Mouse (Mus musculus): Measurements from ENCODE around the gene Kctd11. TPM values are rescaled to one million over a fixed set of nuclear protein-coding genes. Genes with fewer than 3 reads are reported as not detected.
A peak's percentile ranks its signal among the peaks of the same experiment; 100 is the strongest.

Gene Kctd11
- polyA plus RNA-seq, 1 experiment from 2014 or later, result 4.8 TPM

GRCm38 (mm10) chr11:69833554-69833953, 47.7 kb downstream of the Kctd11 start:
- WGBS, result 63% methylated on average over 8 of the region's 8 CpGs
- H3K27me3 ChIP-seq (ENCODE audit: poor library complexity, severe bottlenecking), result peaks cover 52% of the 10 kb centered on the region
- no peak for DNase-seq (ENCODE audit: extremely low spot score, low spot score)
- H3K36me3 ChIP-seq (replicated peaks), result peaks cover 42% of the 10 kb centered on the region
- no peaks in the 10 kb centered on the region for H3K9me3 ChIP-seq
- H3K4me1 ChIP-seq, result peaks cover 66% of the 10 kb centered on the region
- H3K4me3 ChIP-seq, result peak overlapping the region; percentile 75
- peak overlapping the region; percentile 87 for H3K27ac ChIP-seq

- Histone ChIP-seq H3K27ac (peak overlapping the region; percentile 35; the same call in 1 of the 2 replicates), H3K4me3 (no peak overlapping the region), H3K27me3 (ENCODE audit: poor library complexity, severe bottlenecking) (peaks cover 20% of the 10 kb centered on the region), H3K36me3 (replicated peaks) (peaks cover 86% of the 10 kb centered on the region), H3K4me1 (peaks cover 31% of the 10 kb centered on the region), H3K9me3 (peaks cover 7% of the 10 kb centered on the region; the same call in 1 of the 2 replicates)
- 75% methylated on average over 5 of the region's 5 CpGs for WGBS
- no peak for DNase-seq (ENCODE audit: extremely low spot score, low spot score)
Measured at GRCm38 (mm10) chr11:69828832-69829231, 52.4 kb downstream of the Kctd11 start.

Small RNAs within 50 kb of the gene (microRNA-seq; reads per million reads assigned to microRNA genes)
- gene Mir6924, result not detected

Other genes starting within 250 kb of the Kctd11 start
- 32.5 and 34.6 TPM in 2 replicates for gene Fxr2, start 248.4 kb downstream of the Kctd11 start, polyA plus RNA-seq (2016; fragmentation: Nextera tagmentation; extraction: Ambion mirVana)
- not detected in 2 replicates for gene Sox15, start 226.1 kb downstream of the Kctd11 start, polyA plus RNA-seq (2016; fragmentation: Nextera tagmentation; extraction: Ambion mirVana)
- 81.8 and 82.9 TPM in 2 replicates for gene Mpdu1, start 218.8 kb downstream of the Kctd11 start, polyA plus RNA-seq (2016; fragmentation: Nextera tagmentation; extraction: Ambion mirVana)
- gene Cd68, start 215.3 kb downstream of the Kctd11 start, polyA plus RNA-seq (2016; fragmentation: Nextera tagmentation; extraction: Ambion mirVana), result 5.5 and 5.8 TPM in 2 replicates
- gene Eif4a1, start 209.0 kb downstream of the Kctd11 start, polyA plus RNA-seq (2016; fragmentation: Nextera tagmentation; extraction: Ambion mirVana), result 725 and 747 TPM in 2 replicates
- 127 and 128 TPM in 2 replicates for gene Senp3, start 199.3 kb downstream of the Kctd11 start, polyA plus RNA-seq (2016; fragmentation: Nextera tagmentation; extraction: Ambion mirVana)
- gene Tnfsf13, start 195.6 kb downstream of the Kctd11 start, polyA plus RNA-seq (2016; fragmentation: Nextera tagmentation; extraction: Ambion mirVana), result 0.20 TPM in 1 of 2 replicates, not detected in the other
- 1.1 and 1.6 TPM in 2 replicates for gene Tnfsf12, start 185.6 kb downstream of the Kctd11 start, polyA plus RNA-seq (2016; fragmentation: Nextera tagmentation; extraction: Ambion mirVana)
- 0.44 and 0.55 TPM in 2 replicates for gene Tnfsfm13, start 185.3 kb downstream of the Kctd11 start, polyA plus RNA-seq (2016; fragmentation: Nextera tagmentation; extraction: Ambion mirVana)
- gene Polr2a, start 122.8 kb downstream of the Kctd11 start, polyA plus RNA-seq (2016; fragmentation: Nextera tagmentation; extraction: Ambion mirVana), result 32.9 and 34.5 TPM in 2 replicates
- 0.14 TPM in 1 of 2 replicates, not detected in the other for gene Slc35g3, start 119.4 kb downstream of the Kctd11 start, polyA plus RNA-seq (2016; fragmentation: Nextera tagmentation; extraction: Ambion mirVana)
- gene Zbtb4, start 115.5 kb downstream of the Kctd11 start, polyA plus RNA-seq (2016; fragmentation: Nextera tagmentation; extraction: Ambion mirVana), result 0.46 and 0.77 TPM in 2 replicates
- gene Chrnb1, start 85.5 kb downstream of the Kctd11 start, polyA plus RNA-seq (2016; fragmentation: Nextera tagmentation; extraction: Ambion mirVana), result 1.0 and 1.5 TPM in 2 replicates
- 0.73 TPM in 2 replicates for gene Fgf11, start 79.5 kb downstream of the Kctd11 start, polyA plus RNA-seq (2016; fragmentation: Nextera tagmentation; extraction: Ambion mirVana)
- gene Tmem102, start 75.8 kb downstream of the Kctd11 start, polyA plus RNA-seq (2016; fragmentation: Nextera tagmentation; extraction: Ambion mirVana), result 0.71 and 0.95 TPM in 2 replicates
- not detected in 2 replicates for gene Gm39566, start 66.1 kb downstream of the Kctd11 start, polyA plus RNA-seq (2016; fragmentation: Nextera tagmentation; extraction: Ambion mirVana)
- not detected in 2 replicates for gene Spem2, start 62.9 kb downstream of the Kctd11 start, polyA plus RNA-seq (2016; fragmentation: Nextera tagmentation; extraction: Ambion mirVana)
- 0.19 TPM in 1 of 2 replicates, not detected in the other for gene Spem1, start 59.2 kb downstream of the Kctd11 start, polyA plus RNA-seq (2016; fragmentation: Nextera tagmentation; extraction: Ambion mirVana)
- gene Nlgn2, start 43.6 kb downstream of the Kctd11 start, polyA plus RNA-seq (2016; fragmentation: Nextera tagmentation; extraction: Ambion mirVana), result 4.7 and 5.2 TPM in 2 replicates
- gene Tmem256, start 42.9 kb downstream of the Kctd11 start, polyA plus RNA-seq (2016; fragmentation: Nextera tagmentation; extraction: Ambion mirVana), result 259 and 290 TPM in 2 replicates
- 67.5 and 67.6 TPM in 2 replicates for gene Plscr3, start 35.0 kb downstream of the Kctd11 start, polyA plus RNA-seq (2016; fragmentation: Nextera tagmentation; extraction: Ambion mirVana)
- gene Tnk1, start 22.7 kb downstream of the Kctd11 start, polyA plus RNA-seq (2016; fragmentation: Nextera tagmentation; extraction: Ambion mirVana), result 0.79 and 1.9 TPM in 2 replicates
- not detected in 2 replicates for gene Tmem95, start 3.4 kb downstream of the Kctd11 start, polyA plus RNA-seq (2016; fragmentation: Nextera tagmentation; extraction: Ambion mirVana)
- 0.84 and 1.3 TPM in 2 replicates for gene Acap1, start 14.1 kb upstream of the Kctd11 start, polyA plus RNA-seq (2016; fragmentation: Nextera tagmentation; extraction: Ambion mirVana)
- 11.9 and 12.2 TPM in 2 replicates for gene 2810408A11Rik, start 19.6 kb upstream of the Kctd11 start, polyA plus RNA-seq (2016; fragmentation: Nextera tagmentation; extraction: Ambion mirVana)
- gene Neurl4, start 19.7 kb upstream of the Kctd11 start, polyA plus RNA-seq (2016; fragmentation: Nextera tagmentation; extraction: Ambion mirVana), result 14.3 and 14.8 TPM in 2 replicates
- 92.4 and 97.3 TPM in 2 replicates for gene Gps2, start 32.5 kb upstream of the Kctd11 start, polyA plus RNA-seq (2016; fragmentation: Nextera tagmentation; extraction: Ambion mirVana)
- 2,970 and 2,997 TPM in 2 replicates for gene Eif5a, start 40.6 kb upstream of the Kctd11 start, polyA plus RNA-seq (2016; fragmentation: Nextera tagmentation; extraction: Ambion mirVana)
- gene Ybx2, start 54.4 kb upstream of the Kctd11 start, polyA plus RNA-seq (2016; fragmentation: Nextera tagmentation; extraction: Ambion mirVana), result 5.7 and 6.4 TPM in 2 replicates
- gene Slc2a4, start 66.8 kb upstream of the Kctd11 start, polyA plus RNA-seq (2016; fragmentation: Nextera tagmentation; extraction: Ambion mirVana), result 14.2 and 15.7 TPM in 2 replicates
- 19.7 and 21.9 TPM in 2 replicates for gene Cldn7, start 83.4 kb upstream of the Kctd11 start, polyA plus RNA-seq (2016; fragmentation: Nextera tagmentation; extraction: Ambion mirVana)
- gene Ctdnep1, start 99.8 kb upstream of the Kctd11 start, polyA plus RNA-seq (2016; fragmentation: Nextera tagmentation; extraction: Ambion mirVana), result 21.5 and 23.4 TPM in 2 replicates
- 159 TPM in 2 replicates for gene Elp5, start 101.1 kb upstream of the Kctd11 start, polyA plus RNA-seq (2016; fragmentation: Nextera tagmentation; extraction: Ambion mirVana)
- gene Gabarap, start 109.7 kb upstream of the Kctd11 start, polyA plus RNA-seq (2016; fragmentation: Nextera tagmentation; extraction: Ambion mirVana), result 318 and 331 TPM in 2 replicates
- 94.5 and 96.2 TPM in 2 replicates for gene Phf23, start 114.4 kb upstream of the Kctd11 start, polyA plus RNA-seq (2016; fragmentation: Nextera tagmentation; extraction: Ambion mirVana)
- gene Dvl2, start 119.2 kb upstream of the Kctd11 start, polyA plus RNA-seq (2016; fragmentation: Nextera tagmentation; extraction: Ambion mirVana), result 44.3 and 51.6 TPM in 2 replicates
- 41.0 and 44.1 TPM in 2 replicates for gene Acadvl, start 134.0 kb upstream of the Kctd11 start, polyA plus RNA-seq (2016; fragmentation: Nextera tagmentation; extraction: Ambion mirVana)
- 13.8 and 15.5 TPM in 2 replicates for gene Dlg4, start 135.5 kb upstream of the Kctd11 start, polyA plus RNA-seq (2016; fragmentation: Nextera tagmentation; extraction: Ambion mirVana)
- gene Asgr1, start 172.7 kb upstream of the Kctd11 start, polyA plus RNA-seq (2016; fragmentation: Nextera tagmentation; extraction: Ambion mirVana), result 0.71 and 1.2 TPM in 2 replicates
- not detected in 2 replicates for gene Asgr2, start 211.2 kb upstream of the Kctd11 start, polyA plus RNA-seq (2016; fragmentation: Nextera tagmentation; extraction: Ambion mirVana)
- not detected in 2 replicates for gene Mgl2, start 248.9 kb upstream of the Kctd11 start, polyA plus RNA-seq (2016; fragmentation: Nextera tagmentation; extraction: Ambion mirVana)

Data from forebrain, embryonic 10.5 days (tissue).